Mouse (Mus musculus): ENCODE measurements around the gene Snrpa1. TPM values are rescaled to one million over a fixed set of nuclear protein-coding genes. Genes with fewer than 3 reads are reported as not detected.

Snrpa1 gene
- polyA plus RNA-seq, 1 experiment from 2014 or later = 178 TPM

- 65% methylated on average over 7 of the region's 7 CpGs for WGBS
- Histone ChIP-seq H3K36me3 (ENCODE audit: control insufficient read depth, insufficient read depth, low read length) (no peaks in the 10 kb centered on the region), H3K4me3 (ENCODE audit: low read depth, low read length) (no peak overlapping the region), H3K9ac (ENCODE audit: low read length) (no peak overlapping the region), H3K27me3 (replicated peaks; ENCODE audit: control insufficient read depth, insufficient read depth, low read length) (no peaks in the 10 kb centered on the region), H3K4me2 (ENCODE audit: low read length) (no peak overlapping the region), H3K4me1 (replicated peaks; ENCODE audit: control insufficient read depth, insufficient read depth, low read length) (peaks cover 16% of the 10 kb centered on the region), H3K27ac (ENCODE audit: low read depth) (no peak overlapping the region), H3K9me3 (ENCODE audit: control insufficient read depth, low read length) (no peaks in the 10 kb centered on the region)
- ATAC-seq (replicated peaks; ENCODE audit: low FRiP score, low TSS enrichment, low read depth) (no peak), DNase-seq (ENCODE audit: low spot score) (no peak)
Observed at GRCm38 (mm10) chr7:66106581-66107056, 47.8 kb downstream of the Snrpa1 start.

GRCm38 (mm10) chr7:66107206-66107605 lies 48.4 kb downstream of the Snrpa1 start:
- ATAC-seq (replicated peaks; ENCODE audit: low FRiP score, low TSS enrichment, low read depth) = no peak
- no peak for DNase-seq (ENCODE audit: low spot score)
- WGBS = 73% methylated on average over 11 of the region's 11 CpGs

GRCm38 (mm10) chr7:66107930-66108329 lies 49.1 kb downstream of the Snrpa1 start:
- Histone ChIP-seq H3K9me3 (ENCODE audit: control insufficient read depth, low read length) (no peaks in the 10 kb centered on the region), H3K4me3 (ENCODE audit: low read depth, low read length) (no peak overlapping the region), H3K27me3 (replicated peaks; ENCODE audit: control insufficient read depth, insufficient read depth, low read length) (no peaks in the 10 kb centered on the region), H3K9ac (ENCODE audit: low read length) (no peak overlapping the region), H3K36me3 (ENCODE audit: control insufficient read depth, insufficient read depth, low read length) (no peaks in the 10 kb centered on the region), H3K27ac (ENCODE audit: low read depth) (no peak overlapping the region), H3K4me1 (replicated peaks; ENCODE audit: control insufficient read depth, insufficient read depth, low read length) (peaks cover 16% of the 10 kb centered on the region), H3K4me2 (ENCODE audit: low read length) (no peak overlapping the region)
- 18% methylated on average over 7 of the region's 7 CpGs for WGBS
- DNase-seq (ENCODE audit: low spot score) = no peak
- no peak for ATAC-seq (replicated peaks; ENCODE audit: low FRiP score, low TSS enrichment, low read depth)

More at GRCm38 (mm10) chr7:66107206-66107605, 48.4 kb downstream of the Snrpa1 start:
- no peak overlapping the region for H3K4me3 ChIP-seq (ENCODE audit: low read depth, low read length)
- no peak overlapping the region for H3K9ac ChIP-seq (ENCODE audit: low read length)
- no peak overlapping the region for H3K4me2 ChIP-seq (ENCODE audit: low read length)
- peaks cover 16% of the 10 kb centered on the region for H3K4me1 ChIP-seq (replicated peaks; ENCODE audit: control insufficient read depth, insufficient read depth, low read length)
- H3K27ac ChIP-seq (ENCODE audit: low read depth) = no peak overlapping the region
- no peaks in the 10 kb centered on the region for H3K27me3 ChIP-seq (replicated peaks; ENCODE audit: control insufficient read depth, insufficient read depth, low read length)
- no peaks in the 10 kb centered on the region for H3K36me3 ChIP-seq (ENCODE audit: control insufficient read depth, insufficient read depth, low read length)
- no peaks in the 10 kb centered on the region for H3K9me3 ChIP-seq (ENCODE audit: control insufficient read depth, low read length)

GRCm38 (mm10) chr7:66108961-66109854 lies 50.4 kb downstream of the Snrpa1 start, which contains the start of gene Chsy1:
TSS of gene Chsy1 (plus strand) at chr7:66109515.
- Histone ChIP-seq H3K27ac (ENCODE audit: low read depth) (peak within 1 kb of the TSS; percentile 87), H3K4me3 (ENCODE audit: low read depth, low read length) (peak within 1 kb of the TSS; percentile 88), H3K9me3 (ENCODE audit: control insufficient read depth, low read length) (no peaks in the 10 kb centered on the region), H3K4me2 (ENCODE audit: low read length) (peak within 1 kb of the TSS; percentile 85), H3K27me3 (replicated peaks; ENCODE audit: control insufficient read depth, insufficient read depth, low read length) (no peaks in the 10 kb centered on the region), H3K4me1 (replicated peaks; ENCODE audit: control insufficient read depth, insufficient read depth, low read length) (peaks cover 17% of the 10 kb centered on the region), H3K36me3 (ENCODE audit: control insufficient read depth, insufficient read depth, low read length) (no peaks in the 10 kb centered on the region), H3K9ac (ENCODE audit: low read length) (peak within 1 kb of the TSS; percentile 87)
- DNase-seq (ENCODE audit: low spot score) = peak; percentile 95
- peak; percentile 91 for ATAC-seq (replicated peaks; ENCODE audit: low FRiP score, low TSS enrichment, low read depth)
- whole genome bisulfite sequencing = under 1% methylated on average over 114 of the region's 123 CpGs

GRCm38 (mm10) chr7:66109855-66110635 lies 51.2 kb downstream of the Snrpa1 start:
- no peaks in the 10 kb centered on the region for H3K36me3 ChIP-seq (ENCODE audit: control insufficient read depth, insufficient read depth, low read length)
- no peaks in the 10 kb centered on the region for H3K27me3 ChIP-seq (replicated peaks; ENCODE audit: control insufficient read depth, insufficient read depth, low read length)
- H3K4me1 ChIP-seq (replicated peaks; ENCODE audit: control insufficient read depth, insufficient read depth, low read length) = peaks cover 18% of the 10 kb centered on the region
- H3K9me3 ChIP-seq (ENCODE audit: control insufficient read depth, low read length) = no peaks in the 10 kb centered on the region
- peak overlapping the region; percentile 87 for H3K9ac ChIP-seq (ENCODE audit: low read length)
- ATAC-seq (replicated peaks; ENCODE audit: low FRiP score, low TSS enrichment, low read depth) (peak; percentile 47), DNase-seq (ENCODE audit: low spot score) (peak; percentile 82)
- H3K27ac ChIP-seq (ENCODE audit: low read depth) = peak overlapping the region; percentile 87
- peak overlapping the region; percentile 88 for H3K4me3 ChIP-seq (ENCODE audit: low read depth, low read length)
- H3K4me2 ChIP-seq (ENCODE audit: low read length) = peak overlapping the region; percentile 85
- under 1% methylated on average over 54 of the region's 77 CpGs for WGBS

- no peak for ATAC-seq (replicated peaks; ENCODE audit: low FRiP score, low TSS enrichment, low read depth)
- Histone ChIP-seq H3K9me3 (ENCODE audit: control insufficient read depth, low read length) (no peaks in the 10 kb centered on the region), H3K9ac (ENCODE audit: low read length) (peak overlapping the region; percentile 87), H3K36me3 (ENCODE audit: control insufficient read depth, insufficient read depth, low read length) (no peaks in the 10 kb centered on the region), H3K27me3 (replicated peaks; ENCODE audit: control insufficient read depth, insufficient read depth, low read length) (no peaks in the 10 kb centered on the region), H3K4me1 (replicated peaks; ENCODE audit: control insufficient read depth, insufficient read depth, low read length) (peaks cover 23% of the 10 kb centered on the region), H3K4me2 (ENCODE audit: low read length) (peak overlapping the region; percentile 85), H3K27ac (ENCODE audit: low read depth) (peak overlapping the region; percentile 87; the same call in 1 of the 2 replicates), H3K4me3 (ENCODE audit: low read depth, low read length) (peak overlapping the region; percentile 88)
- DNase-seq (ENCODE audit: low spot score) = peak; percentile 63
- 4% methylated on average over 10 of the region's 10 CpGs for WGBS
Observed at GRCm38 (mm10) chr7:66110636-66111112, 51.9 kb downstream of the Snrpa1 start.

- H3K4me1 ChIP-seq (replicated peaks; ENCODE audit: control insufficient read depth, insufficient read depth, low read length) = peaks cover 27% of the 10 kb centered on the region
- no peaks in the 10 kb centered on the region for H3K27me3 ChIP-seq (replicated peaks; ENCODE audit: control insufficient read depth, insufficient read depth, low read length)
- H3K4me2 ChIP-seq (ENCODE audit: low read length) = peak overlapping the region; percentile 85
- H3K36me3 ChIP-seq (ENCODE audit: control insufficient read depth, insufficient read depth, low read length) = no peaks in the 10 kb centered on the region
- H3K4me3 ChIP-seq (ENCODE audit: low read depth, low read length) = peak overlapping the region; percentile 88
- no peak overlapping the region for H3K27ac ChIP-seq (ENCODE audit: low read depth)
- ATAC-seq (replicated peaks; ENCODE audit: low FRiP score, low TSS enrichment, low read depth) (no peak), DNase-seq (ENCODE audit: low spot score) (no peak)
- no peaks in the 10 kb centered on the region for H3K9me3 ChIP-seq (ENCODE audit: control insufficient read depth, low read length)
- peak overlapping the region; percentile 87 for H3K9ac ChIP-seq (ENCODE audit: low read length)
- WGBS = 65% methylated on average over 10 of the region's 10 CpGs
Observed at GRCm38 (mm10) chr7:66111211-66111610, 52.4 kb downstream of the Snrpa1 start.

- Histone ChIP-seq H3K9me3 (ENCODE audit: control insufficient read depth, low read length) (no peaks in the 10 kb centered on the region), H3K4me1 (replicated peaks; ENCODE audit: control insufficient read depth, insufficient read depth, low read length) (peaks cover 25% of the 10 kb centered on the region), H3K4me3 (ENCODE audit: low read depth, low read length) (no peak overlapping the region), H3K36me3 (ENCODE audit: control insufficient read depth, insufficient read depth, low read length) (0 out of 2 replicates have a peak, but pooled peaks cover 4% of the 10 kb centered on the region), H3K27me3 (replicated peaks; ENCODE audit: control insufficient read depth, insufficient read depth, low read length) (no peaks in the 10 kb centered on the region), H3K4me2 (ENCODE audit: low read length) (no peak overlapping the region), H3K9ac (ENCODE audit: low read length) (no peak overlapping the region), H3K27ac (ENCODE audit: low read depth) (no peak overlapping the region)
- no peak for DNase-seq (ENCODE audit: low spot score)
- WGBS = 87% methylated on average over 3 of the region's 3 CpGs
- ATAC-seq (replicated peaks; ENCODE audit: low FRiP score, low TSS enrichment, low read depth) = no peak
Observed at GRCm38 (mm10) chr7:66113561-66113960, 54.8 kb downstream of the Snrpa1 start.

Data from intestine, embryonic 14.5 days (tissue).